Mouse (Mus musculus): ENCODE measurements around the gene Myo19. TPM values are rescaled to one million over a fixed set of nuclear protein-coding genes. Genes with fewer than 3 reads are reported as not detected.

The Myo19 gene
- polyA plus RNA-seq, 1 experiment from 2014 or later = 8.3 TPM

GRCm38 (mm10) chr11:84891705-84892104 lies 11.8 kb downstream of the Myo19 start:
- no peaks in the 10 kb centered on the region for H3K9me3 ChIP-seq
- 95% methylated on average over 7 of the region's 7 CpGs for WGBS
- H3K27ac ChIP-seq = no peak overlapping the region
- H3K4me2 ChIP-seq = no peak overlapping the region
- H3K36me3 ChIP-seq (replicated peaks) = peaks cover 76% of the 10 kb centered on the region
- H3K4me3 ChIP-seq (replicated peaks) = no peak overlapping the region
- no peaks in the 10 kb centered on the region for H3K27me3 ChIP-seq
- no peaks in the 10 kb centered on the region for H3K4me1 ChIP-seq
- ATAC-seq (ENCODE audit: low FRiP score) = no peak
- no peak overlapping the region for H3K9ac ChIP-seq

GRCm38 (mm10) chr11:84893113-84893512 lies 13.2 kb downstream of the Myo19 start:
- Histone ChIP-seq H3K27ac (no peak overlapping the region), H3K4me2 (no peak overlapping the region), H3K9ac (no peak overlapping the region), H3K4me3 (replicated peaks) (no peak overlapping the region), H3K4me1 (no peaks in the 10 kb centered on the region), H3K36me3 (replicated peaks) (peaks cover 77% of the 10 kb centered on the region), H3K9me3 (no peaks in the 10 kb centered on the region), H3K27me3 (no peaks in the 10 kb centered on the region)
- no peak for ATAC-seq (ENCODE audit: low FRiP score)
- 90% methylated on average over 15 of the region's 15 CpGs for WGBS

- no peak overlapping the region for H3K4me3 ChIP-seq (replicated peaks)
- H3K9ac ChIP-seq = no peak overlapping the region
- no peak overlapping the region for H3K4me2 ChIP-seq
- H3K9me3 ChIP-seq = no peaks in the 10 kb centered on the region
- H3K36me3 ChIP-seq (replicated peaks) = peaks cover 98% of the 10 kb centered on the region
- H3K4me1 ChIP-seq = no peaks in the 10 kb centered on the region
- no peaks in the 10 kb centered on the region for H3K27me3 ChIP-seq
- WGBS = 88% methylated on average over 9 of the region's 9 CpGs
- ATAC-seq (ENCODE audit: low FRiP score) = no peak
- no peak overlapping the region for H3K27ac ChIP-seq
These were observed 24.7 kb downstream of the Myo19 start for GRCm38 (mm10) chr11:84904597-84905144.

GRCm38 (mm10) chr11:84907081-84907480 lies 27.1 kb downstream of the Myo19 start:
- Histone ChIP-seq H3K9me3 (no peaks in the 10 kb centered on the region), H3K4me1 (no peaks in the 10 kb centered on the region), H3K27ac (no peak overlapping the region), H3K9ac (no peak overlapping the region), H3K4me3 (replicated peaks) (no peak overlapping the region), H3K36me3 (replicated peaks) (peaks cover 98% of the 10 kb centered on the region), H3K4me2 (no peak overlapping the region), H3K27me3 (no peaks in the 10 kb centered on the region)
- WGBS = 86% methylated on average over 3 of the region's 3 CpGs
- ATAC-seq (ENCODE audit: low FRiP score) = no peak

- no peak for ATAC-seq (ENCODE audit: low FRiP score)
- 95% methylated on average over 6 of the region's 6 CpGs for WGBS
- Histone ChIP-seq H3K27me3 (no peaks in the 10 kb centered on the region), H3K36me3 (replicated peaks) (peaks cover 96% of the 10 kb centered on the region), H3K4me2 (no peak overlapping the region), H3K9ac (no peak overlapping the region), H3K4me3 (replicated peaks) (no peak overlapping the region), H3K9me3 (no peaks in the 10 kb centered on the region), H3K27ac (no peak overlapping the region), H3K4me1 (no peaks in the 10 kb centered on the region)
These were observed 28.5 kb downstream of the Myo19 start for GRCm38 (mm10) chr11:84908480-84908879.

- H3K36me3 ChIP-seq (replicated peaks) = peaks cover 82% of the 10 kb centered on the region
- 86% methylated on average over 4 of the region's 4 CpGs for WGBS
- H3K27ac ChIP-seq = no peak overlapping the region
- no peak overlapping the region for H3K9ac ChIP-seq
- peaks cover 14% of the 10 kb centered on the region for H3K4me1 ChIP-seq
- no peak for ATAC-seq (ENCODE audit: low FRiP score)
- no peak overlapping the region for H3K4me3 ChIP-seq (replicated peaks)
- no peak overlapping the region for H3K4me2 ChIP-seq
- H3K27me3 ChIP-seq = no peaks in the 10 kb centered on the region
- H3K9me3 ChIP-seq = no peaks in the 10 kb centered on the region
These were observed 30.5 kb downstream of the Myo19 start for GRCm38 (mm10) chr11:84910411-84910810.

GRCm38 (mm10) chr11:84914673-84915072 lies 34.7 kb downstream of the Myo19 start:
- H3K36me3 ChIP-seq (replicated peaks) = peaks cover 40% of the 10 kb centered on the region
- 81% methylated on average over 5 of the region's 5 CpGs for WGBS
- no peak overlapping the region for H3K4me2 ChIP-seq

GRCm38 (mm10) chr11:84916053-84916702 lies 36.2 kb downstream of the Myo19 start, which contains the start of gene Znhit3:
Znhit3 (minus strand) TSS chr11:84916366.
- Histone ChIP-seq H3K36me3 (replicated peaks) (peaks cover 27% of the 10 kb centered on the region), H3K27me3 (0 out of 2 replicates have a peak, but pooled peaks cover 4% of the 10 kb centered on the region), H3K9ac (peak within 1 kb of the TSS; percentile 82), H3K4me3 (replicated peaks) (peak within 1 kb of the TSS; percentile 95), H3K4me2 (peak within 1 kb of the TSS; percentile 79), H3K4me1 (peaks cover 22% of the 10 kb centered on the region), H3K9me3 (no peaks in the 10 kb centered on the region), H3K27ac (no peak within 1 kb of the TSS)
- peak; percentile 89 for ATAC-seq (ENCODE audit: low FRiP score)
- whole genome bisulfite sequencing = 4% methylated on average over 34 of the region's 34 CpGs

More at GRCm38 (mm10) chr11:84914673-84915072, 34.7 kb downstream of the Myo19 start:
- ATAC-seq (ENCODE audit: low FRiP score) = no peak
- peaks cover 22% of the 10 kb centered on the region for H3K4me1 ChIP-seq
- H3K4me3 ChIP-seq (replicated peaks) = 0 out of 2 replicates have a peak overlapping the region, but pooled peaks have one; percentile 5
- H3K9ac ChIP-seq = no peak overlapping the region
- H3K27ac ChIP-seq = no peak overlapping the region
- H3K9me3 ChIP-seq = no peaks in the 10 kb centered on the region
- 0 out of 2 replicates have a peak, but pooled peaks cover 4% of the 10 kb centered on the region for H3K27me3 ChIP-seq

- Histone ChIP-seq H3K4me2 (peak overlapping the region; percentile 79), H3K9ac (peak overlapping the region; percentile 26; the same call in 1 of the 2 replicates), H3K27me3 (0 out of 2 replicates have a peak, but pooled peaks cover 4% of the 10 kb centered on the region), H3K36me3 (replicated peaks) (peaks cover 21% of the 10 kb centered on the region), H3K4me1 (peaks cover 22% of the 10 kb centered on the region), H3K27ac (no peak overlapping the region), H3K4me3 (replicated peaks) (peak overlapping the region; percentile 95), H3K9me3 (no peaks in the 10 kb centered on the region)
- no peak for ATAC-seq (ENCODE audit: low FRiP score)
- WGBS = 55% methylated on average over 7 of the region's 7 CpGs
These were observed 36.9 kb downstream of the Myo19 start for GRCm38 (mm10) chr11:84916703-84917300.

GRCm38 (mm10) chr11:84918425-84918824 lies 38.5 kb downstream of the Myo19 start:
- H3K4me1 ChIP-seq = peaks cover 22% of the 10 kb centered on the region
- ATAC-seq (ENCODE audit: low FRiP score) = no peak; the same call in 1 of the 2 replicates
- 6% methylated on average over 16 of the region's 16 CpGs for WGBS
- no peak overlapping the region for H3K9ac ChIP-seq
- peak overlapping the region; percentile 37 for H3K4me2 ChIP-seq
- 0 out of 2 replicates have a peak, but pooled peaks cover 4% of the 10 kb centered on the region for H3K27me3 ChIP-seq
- no peak overlapping the region for H3K27ac ChIP-seq
- no peaks in the 10 kb centered on the region for H3K9me3 ChIP-seq
- no peak overlapping the region for H3K4me3 ChIP-seq (replicated peaks)
- H3K36me3 ChIP-seq (replicated peaks) = peaks cover 6% of the 10 kb centered on the region

GRCm38 (mm10) chr11:84919276-84919675 lies 39.3 kb downstream of the Myo19 start:
- H3K27ac ChIP-seq = no peak overlapping the region
- peaks cover 20% of the 10 kb centered on the region for H3K4me1 ChIP-seq
- 40% methylated on average over 3 of the region's 3 CpGs for WGBS
- H3K36me3 ChIP-seq (replicated peaks) = no peaks in the 10 kb centered on the region; the same call in 1 of the 2 replicates
- no peaks in the 10 kb centered on the region for H3K9me3 ChIP-seq
- 0 out of 2 replicates have a peak, but pooled peaks cover 4% of the 10 kb centered on the region for H3K27me3 ChIP-seq
- no peak overlapping the region for H3K9ac ChIP-seq
- no peak for ATAC-seq (ENCODE audit: low FRiP score)
- H3K4me2 ChIP-seq = no peak overlapping the region
- H3K4me3 ChIP-seq (replicated peaks) = no peak overlapping the region

- no peak overlapping the region for H3K27ac ChIP-seq
- H3K36me3 ChIP-seq (replicated peaks) = no peaks in the 10 kb centered on the region
- H3K9ac ChIP-seq = no peak overlapping the region
- 0 out of 2 replicates have a peak, but pooled peaks cover 4% of the 10 kb centered on the region for H3K27me3 ChIP-seq
- H3K4me2 ChIP-seq = no peak overlapping the region
- H3K4me1 ChIP-seq = peaks cover 13% of the 10 kb centered on the region
- 81% methylated on average over 7 of the region's 7 CpGs for WGBS
- no peak overlapping the region for H3K4me3 ChIP-seq (replicated peaks)
- no peaks in the 10 kb centered on the region for H3K9me3 ChIP-seq
- no peak for ATAC-seq (ENCODE audit: low FRiP score)
These were observed 40.0 kb downstream of the Myo19 start for GRCm38 (mm10) chr11:84919951-84920350.
